ENCODE assay signal across 8 mouse cellular contexts in genomic region chr11:68400727-68401219, GRCm38 (mm10). TPM values are rescaled to one million over a fixed set of nuclear protein-coding genes. Genes with fewer than 3 reads are reported as not detected.
DNase-seq lines count a peak whose midpoint lies in the region; ATAC-seq and TF ChIP-seq lines count a peak whose summit lies in the region.

Gene Ntn1, minus strand, starts transcription at chr11:68400823.

- peaks cover 13% of the 10 kb centered on the region; the same call in 1 of the 2 replicates for H3K27me3 ChIP-seq in ES-Bruce4 (ENCODE audit: control insufficient read depth, insufficient read depth, low read length, poor library complexity, severe bottlenecking)
- peaks cover 92% of the 10 kb centered on the region for H3K27me3 ChIP-seq in heart, embryonic 10.5 days (ENCODE audit: insufficient read depth, poor library complexity, severe bottlenecking)
- H3K27me3 ChIP-seq in limb, embryonic 14.5 days (ENCODE audit: control insufficient read depth, insufficient read depth, low read length): peaks cover 68% of the 10 kb centered on the region

- H3K9ac ChIP-seq in ES-Bruce4 (ENCODE audit: low read depth, poor library complexity, severe bottlenecking): peak within 1 kb of the TSS; percentile 88
- H3K9ac ChIP-seq in limb, embryonic 14.5 days (ENCODE audit: low read depth, low read length, severe bottlenecking): peak within 1 kb of the TSS; percentile 45

- no peaks in the 10 kb centered on the region for H3K36me3 ChIP-seq in ES-Bruce4 (ENCODE audit: control insufficient read depth, insufficient read depth, low read length, poor library complexity, severe bottlenecking)
- H3K36me3 ChIP-seq in heart, embryonic 10.5 days: no peaks in the 10 kb centered on the region
- H3K36me3 ChIP-seq in limb, embryonic 14.5 days (ENCODE audit: control insufficient read depth, insufficient read depth, low read length): no peaks in the 10 kb centered on the region

- 0 out of 2 replicates have a peak within 1 kb of the TSS, but pooled peaks have one; percentile 8 for H3K27ac ChIP-seq in ES-Bruce4 (ENCODE audit: insufficient read depth, low read length)
- H3K27ac ChIP-seq in heart, embryonic 10.5 days: peak within 1 kb of the TSS; percentile 84
- H3K27ac ChIP-seq in limb, embryonic 14.5 days (replicated peaks; ENCODE audit: low read depth, low read length): no peak within 1 kb of the TSS

- no peak for TF ChIP-seq CTCF in ES-Bruce4 (IDR thresholded peaks at IDR 0.05; ENCODE audit: low read depth, low read length)

- no peaks in the 10 kb centered on the region for H3K4me1 ChIP-seq in ES-Bruce4 (ENCODE audit: control insufficient read depth, insufficient read depth, low read length)
- peaks cover 23% of the 10 kb centered on the region for H3K4me1 ChIP-seq in heart, embryonic 10.5 days
- H3K4me1 ChIP-seq in limb, embryonic 14.5 days (ENCODE audit: control insufficient read depth, insufficient read depth, low read length): peaks cover 9% of the 10 kb centered on the region

- no peak for ATAC-seq in limb, embryonic 14.5 days (ENCODE audit: low FRiP score, low read depth)

- no peak for TF ChIP-seq POLR2A in ES-Bruce4 (IDR thresholded peaks at IDR 0.05; ENCODE audit: insufficient read depth, low read length)
- TF ChIP-seq POLR2A in limb, embryonic 14.5 days (IDR thresholded peaks at IDR 0.05; ENCODE audit: borderline replicate concordance, extremely low read depth, insufficient read depth, insufficient read length): no peak

- peak within 1 kb of the TSS; percentile 66 for H3K4me3 ChIP-seq in ES-Bruce4 (ENCODE audit: low read depth, low read length)
- peak within 1 kb of the TSS; percentile 72 for H3K4me3 ChIP-seq in heart, embryonic 10.5 days
- H3K4me3 ChIP-seq in limb, embryonic 14.5 days (replicated peaks; ENCODE audit: low read length): peak within 1 kb of the TSS; percentile 52

- peak; percentile 93 for TF ChIP-seq EP300 in ES-Bruce4 (IDR thresholded peaks at IDR 0.05; ENCODE audit: insufficient read depth, low read depth, low read length)

- no peaks in the 10 kb centered on the region for H3K9me3 ChIP-seq in ES-Bruce4 (replicated peaks; ENCODE audit: control insufficient read depth, insufficient read depth, low read length, poor library complexity, severe bottlenecking)
- no peaks in the 10 kb centered on the region for H3K9me3 ChIP-seq in heart, embryonic 10.5 days
- H3K9me3 ChIP-seq in limb, embryonic 14.5 days (ENCODE audit: control insufficient read depth, low read length): 0 out of 2 replicates have a peak, but pooled peaks cover 4% of the 10 kb centered on the region

- no peak for DNase-seq in adrenal gland, adult 8-10 months
- no peak for DNase-seq in adrenal gland, postnatal 14 days
- DNase-seq in heart, embryonic 10.5 days (ENCODE audit: low spot score): no peak
- no peak for DNase-seq in limb, embryonic 14.5 days (ENCODE audit: low spot score)
- no peak for DNase-seq in c-Kit-positive CD71-positive TER-119-positive erythroid progenitor cells, embryonic 14.5 days (ENCODE audit: low spot score)
- no peak for DNase-seq in right cerebral cortex, postnatal 10 days (ENCODE audit: low spot score in 2 of 2)
- DNase-seq in lung, postnatal 14 days: no peak

- WGBS in heart, embryonic 10.5 days: 5% methylated on average over 11 of the region's 11 CpGs
- WGBS in limb, embryonic 14.5 days: 15% methylated on average over 11 of the region's 11 CpGs

- H3K4me2 ChIP-seq in limb, embryonic 14.5 days (replicated peaks; ENCODE audit: low read depth, low read length, severe bottlenecking): peak within 1 kb of the TSS; percentile 95

RNA-seq across cellular contexts. Expression of gene Ntn1, which starts in this region (rescaled TPM):
- 10 to 100 TPM; 14.3 to 20.8 (median 16.2) TPM for total RNA-seq in adrenal gland, adult 8-10 months (2022)
- total RNA-seq in adrenal gland, postnatal 14 days (2021): 7.5 and 8.8 TPM in 2 replicates
- polyA plus RNA-seq in ES-Bruce4 (2011; ENCODE audit: insufficient read depth, insufficient read length, low read depth, missing spikeins): 22.3 and 22.6 TPM in 2 replicates
- polyA plus RNA-seq in heart, embryonic 10.5 days (2016; fragmentation: Nextera tagmentation; extraction: Ambion mirVana): 7.0 and 16.2 TPM in 2 replicates
- 18.5 and 22.0 TPM in 2 replicates for polyA plus RNA-seq in limb, embryonic 14.5 days (2012; rRNA removed)
- polyA plus RNA-seq in limb, embryonic 14.5 days (2014; fragmentation: Nextera tagmentation; extraction: Ambion mirVana): 3.5 and 4.7 TPM in 2 replicates
